Mouse (Mus musculus): ENCODE data around the gene Entpd6. TPM values are rescaled to one million over a fixed set of nuclear protein-coding genes. Genes with fewer than 3 reads are reported as not detected.

The Entpd6 gene
- polyA plus RNA-seq, 1 experiment from 2014 or later, result 25.6 TPM

DNA sequence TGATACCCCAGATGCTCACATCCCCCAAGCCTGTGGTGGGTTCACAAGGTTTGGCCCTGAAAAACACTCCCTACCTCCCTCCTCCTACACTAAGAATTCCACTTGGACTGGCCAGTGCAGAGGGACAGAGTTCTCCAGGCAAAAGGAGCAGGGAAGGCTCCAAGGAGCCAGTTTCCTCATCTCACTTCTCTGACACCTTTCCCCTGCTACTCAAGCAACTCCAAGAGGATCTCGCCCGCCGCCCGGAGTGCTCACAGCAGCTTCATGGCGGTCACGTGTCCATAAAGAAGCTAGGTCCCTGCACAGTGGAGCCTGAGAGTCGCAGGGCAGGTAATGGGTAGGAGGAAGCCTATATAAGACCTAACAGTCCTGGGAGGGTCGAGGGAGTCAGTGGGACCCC, 23.2 kb downstream of the Entpd6 start:
- Histone ChIP-seq H3K27me3 (ENCODE audit: control insufficient read depth, insufficient read depth, low read length) (no peaks in the 10 kb centered on the region), H3K9ac (ENCODE audit: low read depth, low read length) (no peak overlapping the region), H3K4me3 (ENCODE audit: low read depth, low read length) (no peak overlapping the region), H3K4me1 (replicated peaks; ENCODE audit: control insufficient read depth, insufficient read depth, low read length) (no peaks in the 10 kb centered on the region), H3K4me2 (replicated peaks; ENCODE audit: low read depth, low read length) (no peak overlapping the region), H3K36me3 (ENCODE audit: control insufficient read depth, insufficient read depth, low read length) (no peaks in the 10 kb centered on the region), H3K9me3 (ENCODE audit: control insufficient read depth, low read length) (no peaks in the 10 kb centered on the region), H3K27ac (ENCODE audit: low read depth, low read length) (no peak overlapping the region)
- DNase-seq (ENCODE audit: low spot score) (no peak), ATAC-seq (ENCODE audit: low FRiP score) (no peak)
- WGBS, result 89% methylated on average over 8 of the region's 8 CpGs

DNA sequence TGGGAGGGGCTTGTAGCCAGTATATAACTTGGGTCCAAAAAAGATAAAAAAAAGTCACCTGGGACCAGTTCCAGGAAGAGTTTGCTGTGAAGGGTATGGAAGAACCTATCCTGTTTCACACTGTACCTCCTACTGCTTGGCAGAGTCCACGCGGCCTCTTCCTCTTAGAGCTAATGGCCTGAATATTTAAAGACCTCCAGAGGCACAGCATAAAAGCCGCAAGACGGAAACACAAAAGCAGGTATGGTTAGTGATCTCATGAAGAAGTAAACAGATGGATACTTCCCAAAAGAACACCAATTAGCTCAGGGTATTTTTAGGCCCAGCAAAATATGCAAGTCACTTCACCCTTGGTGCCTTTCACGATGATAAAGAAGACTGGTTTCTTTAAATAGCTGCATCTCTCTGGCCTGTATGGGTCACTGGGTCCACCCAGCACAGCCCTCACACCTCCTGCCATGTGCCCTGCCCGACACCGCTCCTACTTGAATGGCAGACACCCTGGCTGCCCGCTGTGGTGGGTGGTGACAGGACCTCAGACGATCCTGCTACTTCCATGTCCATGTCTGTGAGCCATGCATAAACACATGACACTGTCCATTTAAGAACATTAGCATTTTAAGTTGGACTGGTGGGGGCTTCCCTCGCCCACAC, 23.8 kb downstream of the Entpd6 start:
- H3K27me3 ChIP-seq (ENCODE audit: control insufficient read depth, insufficient read depth, low read length), result no peaks in the 10 kb centered on the region
- H3K4me3 ChIP-seq (ENCODE audit: low read depth, low read length), result no peak overlapping the region
- ATAC-seq (ENCODE audit: low FRiP score), result 0 out of 2 replicates have a peak, but pooled peaks have one; percentile 31
- H3K4me1 ChIP-seq (replicated peaks; ENCODE audit: control insufficient read depth, insufficient read depth, low read length), result no peaks in the 10 kb centered on the region
- no peak for DNase-seq (ENCODE audit: low spot score)
- no peak overlapping the region for H3K27ac ChIP-seq (ENCODE audit: low read depth, low read length)
- no peak overlapping the region for H3K9ac ChIP-seq (ENCODE audit: low read depth, low read length)
- H3K36me3 ChIP-seq (ENCODE audit: control insufficient read depth, insufficient read depth, low read length), result no peaks in the 10 kb centered on the region
- no peak overlapping the region for H3K4me2 ChIP-seq (replicated peaks; ENCODE audit: low read depth, low read length)
- WGBS, result 84% methylated on average over 10 of the region's 10 CpGs
- no peaks in the 10 kb centered on the region for H3K9me3 ChIP-seq (ENCODE audit: control insufficient read depth, low read length)

DNA sequence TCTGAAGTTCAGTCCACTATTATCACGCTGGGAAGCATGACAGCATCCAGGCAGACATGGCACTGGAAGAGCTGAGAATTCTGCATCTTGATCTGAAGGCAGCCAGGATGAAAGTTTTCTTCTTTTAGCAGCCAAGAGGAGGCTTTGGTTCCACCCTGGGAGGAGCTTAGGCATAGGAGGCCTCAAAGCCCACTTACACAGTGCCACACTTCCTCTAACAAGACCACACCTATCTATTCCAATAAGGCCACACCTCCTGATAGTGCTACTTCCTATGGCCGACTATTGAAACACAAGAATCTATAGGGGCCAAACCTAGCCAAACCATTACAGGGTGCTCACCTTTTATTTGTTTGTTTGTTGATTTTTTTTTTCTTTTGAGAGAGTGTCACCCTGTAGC, 34.0 kb downstream of the Entpd6 start:
- Histone ChIP-seq H3K27me3 (ENCODE audit: control insufficient read depth, insufficient read depth, low read length) (no peaks in the 10 kb centered on the region), H3K36me3 (ENCODE audit: control insufficient read depth, insufficient read depth, low read length) (no peaks in the 10 kb centered on the region), H3K9me3 (ENCODE audit: control insufficient read depth, low read length) (no peaks in the 10 kb centered on the region), H3K4me2 (replicated peaks; ENCODE audit: low read depth, low read length) (no peak overlapping the region), H3K4me1 (replicated peaks; ENCODE audit: control insufficient read depth, insufficient read depth, low read length) (no peaks in the 10 kb centered on the region), H3K27ac (ENCODE audit: low read depth, low read length) (no peak overlapping the region), H3K4me3 (ENCODE audit: low read depth, low read length) (no peak overlapping the region), H3K9ac (ENCODE audit: low read depth, low read length) (no peak overlapping the region)
- DNase-seq (ENCODE audit: low spot score), result no peak
- no peak for ATAC-seq (ENCODE audit: low FRiP score)
- WGBS, result 81% methylated on average over 2 of the region's 2 CpGs

DNA sequence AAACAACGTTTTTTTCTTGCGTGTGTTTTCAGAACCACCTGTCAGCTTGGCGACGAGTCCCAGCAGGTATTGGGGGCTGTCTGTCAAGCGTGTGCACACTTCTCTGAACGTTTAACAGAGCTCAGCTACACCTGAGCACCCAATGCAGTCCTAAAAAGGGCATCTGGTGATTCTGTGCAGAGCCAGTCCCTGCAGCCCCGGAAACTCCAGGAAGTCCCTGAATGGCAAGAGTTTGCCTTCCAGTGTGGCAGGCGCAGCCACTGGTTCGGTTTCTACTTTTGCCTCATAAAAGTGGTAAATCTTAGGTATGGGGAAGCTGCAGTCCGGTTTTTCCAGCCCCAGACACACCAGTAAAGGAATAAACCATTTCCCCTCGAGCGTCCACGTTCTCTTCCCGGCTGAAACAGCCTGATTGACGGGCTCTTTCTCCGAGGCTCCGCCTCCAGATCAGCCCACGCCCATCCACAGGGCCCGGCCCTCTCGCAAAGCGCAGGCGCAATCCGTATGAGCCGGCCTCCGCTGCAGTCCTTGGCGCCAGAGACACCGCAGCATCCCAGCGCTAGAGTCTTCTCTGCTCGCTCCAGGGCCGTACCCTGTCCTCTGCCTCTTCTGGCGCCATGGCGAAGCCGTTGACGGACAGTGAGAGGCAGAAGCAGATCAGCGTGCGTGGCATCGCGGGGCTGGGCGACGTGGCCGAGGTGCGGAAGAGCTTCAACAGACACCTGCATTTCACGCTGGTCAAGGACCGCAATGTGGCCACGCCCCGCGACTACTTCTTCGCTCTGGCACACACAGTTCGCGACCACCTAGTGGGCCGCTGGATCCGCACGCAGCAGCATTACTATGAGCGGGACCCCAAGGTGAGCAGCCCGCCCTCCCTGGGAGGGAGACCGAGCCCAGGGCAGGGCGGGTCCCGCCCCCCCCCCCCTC, 37.7 kb downstream of the Entpd6 start, which contains the start of gene Pygb:
Gene Pygb, plus strand, starts transcription at position 485 of the 930 bp plus-strand sequence.
- no peaks in the 10 kb centered on the region for H3K27me3 ChIP-seq (ENCODE audit: control insufficient read depth, insufficient read depth, low read length)
- no peaks in the 10 kb centered on the region for H3K36me3 ChIP-seq (ENCODE audit: control insufficient read depth, insufficient read depth, low read length)
- ATAC-seq (ENCODE audit: low FRiP score), result peak; percentile 96
- peak within 1 kb of the TSS; percentile 83 for H3K4me3 ChIP-seq (ENCODE audit: low read depth, low read length)
- WGBS, result 4% methylated on average over 58 of the region's 58 CpGs
- H3K4me1 ChIP-seq (replicated peaks; ENCODE audit: control insufficient read depth, insufficient read depth, low read length), result no peaks in the 10 kb centered on the region
- H3K4me2 ChIP-seq (replicated peaks; ENCODE audit: low read depth, low read length), result peak within 1 kb of the TSS; percentile 91
- no peaks in the 10 kb centered on the region for H3K9me3 ChIP-seq (ENCODE audit: control insufficient read depth, low read length)
- H3K27ac ChIP-seq (ENCODE audit: low read depth, low read length), result peak within 1 kb of the TSS; percentile 45; the same call in 1 of the 2 replicates
- peak within 1 kb of the TSS; percentile 70 for H3K9ac ChIP-seq (ENCODE audit: low read depth, low read length)
- DNase-seq (ENCODE audit: low spot score), result peak; percentile 93

DNA sequence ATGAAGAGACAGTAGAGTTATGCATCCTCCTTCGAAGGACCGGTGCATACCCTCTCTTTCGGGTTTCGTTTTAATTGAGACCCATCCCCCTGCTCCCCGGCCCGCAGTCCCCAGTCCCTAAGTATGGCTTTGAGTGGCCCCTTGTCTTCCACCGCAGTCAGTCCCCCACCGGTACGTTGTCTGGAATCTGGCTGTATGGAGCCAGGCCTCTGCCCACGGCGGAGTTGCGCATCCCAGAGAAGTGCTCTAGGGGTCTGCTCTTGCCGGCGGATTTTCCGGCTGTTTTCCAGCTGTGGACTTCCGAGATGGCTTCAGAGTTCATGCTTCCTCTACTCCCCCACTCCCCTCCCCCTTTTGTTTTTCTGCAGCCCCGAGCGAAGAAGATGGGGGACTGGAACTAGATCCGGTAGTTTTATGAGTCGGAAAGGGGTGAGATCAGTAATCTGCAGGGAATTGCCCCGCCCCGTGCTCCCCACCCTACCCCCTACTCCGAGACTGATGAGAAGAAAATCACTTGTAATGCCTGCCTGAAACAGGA, 38.5 kb downstream of the Entpd6 start:
- no peak overlapping the region for H3K27ac ChIP-seq (ENCODE audit: low read depth, low read length)
- ATAC-seq (ENCODE audit: low FRiP score), result peak; percentile 67

DNA sequence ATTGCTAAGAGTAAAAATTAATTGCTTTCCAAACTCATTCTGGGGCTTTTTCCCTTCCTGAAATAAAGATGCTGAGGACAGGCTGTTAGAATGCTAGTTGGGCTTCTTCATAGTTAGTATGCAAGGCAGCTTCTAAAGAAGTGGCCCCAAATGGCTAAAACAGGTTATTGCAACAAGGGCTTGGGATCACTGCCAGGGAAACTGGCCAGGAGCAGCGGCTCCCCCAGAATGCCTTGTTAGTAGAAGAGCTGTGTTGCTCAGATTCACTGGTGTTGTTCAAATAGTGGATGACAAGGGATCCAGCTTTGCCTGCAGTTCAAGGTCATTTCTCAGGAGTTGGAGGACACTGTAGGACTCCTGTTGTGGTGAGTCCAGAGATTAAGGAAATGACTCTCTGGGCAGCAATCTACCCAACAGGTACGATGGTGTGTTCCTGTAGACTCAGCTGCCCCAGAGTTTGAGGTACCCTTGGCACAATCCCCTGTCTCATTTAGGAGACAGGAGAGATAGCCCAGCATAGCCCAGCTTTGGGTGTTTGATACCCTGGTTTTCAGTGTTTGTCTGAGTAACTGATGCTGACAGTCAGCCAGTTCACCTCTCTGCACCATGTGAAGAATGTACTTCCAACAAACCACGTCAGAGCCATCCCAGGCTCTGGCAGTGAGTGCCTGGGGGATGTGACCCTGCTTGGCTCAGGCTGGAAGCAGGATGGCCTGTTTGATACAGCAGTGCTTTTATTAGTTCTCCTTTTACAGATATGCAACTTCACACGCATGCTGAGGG, 40.1 kb downstream of the Entpd6 start:
- WGBS, result 73% methylated on average over 4 of the region's 4 CpGs
- DNase-seq (ENCODE audit: low spot score) (no peak), ATAC-seq (ENCODE audit: low FRiP score) (no peak)
- H3K36me3 ChIP-seq (ENCODE audit: control insufficient read depth, insufficient read depth, low read length), result no peaks in the 10 kb centered on the region
- no peaks in the 10 kb centered on the region for H3K27me3 ChIP-seq (ENCODE audit: control insufficient read depth, insufficient read depth, low read length)
- H3K9me3 ChIP-seq (ENCODE audit: control insufficient read depth, low read length), result no peaks in the 10 kb centered on the region
- H3K4me3 ChIP-seq (ENCODE audit: low read depth, low read length), result no peak overlapping the region
- H3K4me1 ChIP-seq (replicated peaks; ENCODE audit: control insufficient read depth, insufficient read depth, low read length), result no peaks in the 10 kb centered on the region
- H3K27ac ChIP-seq (ENCODE audit: low read depth, low read length), result no peak overlapping the region
- no peak overlapping the region for H3K4me2 ChIP-seq (replicated peaks; ENCODE audit: low read depth, low read length)
- no peak overlapping the region for H3K9ac ChIP-seq (ENCODE audit: low read depth, low read length)

More for the DNA sequence above, 38.5 kb downstream of the Entpd6 start:
- 2% methylated on average over 23 of the region's 23 CpGs for WGBS
- peak; percentile 60 for DNase-seq (ENCODE audit: low spot score)
- peak overlapping the region; percentile 70 for H3K9ac ChIP-seq (ENCODE audit: low read depth, low read length)
- H3K27me3 ChIP-seq (ENCODE audit: control insufficient read depth, insufficient read depth, low read length), result no peaks in the 10 kb centered on the region
- no peaks in the 10 kb centered on the region for H3K9me3 ChIP-seq (ENCODE audit: control insufficient read depth, low read length)
- H3K4me3 ChIP-seq (ENCODE audit: low read depth, low read length), result peak overlapping the region; percentile 83
- no peaks in the 10 kb centered on the region for H3K36me3 ChIP-seq (ENCODE audit: control insufficient read depth, insufficient read depth, low read length)
- no peaks in the 10 kb centered on the region for H3K4me1 ChIP-seq (replicated peaks; ENCODE audit: control insufficient read depth, insufficient read depth, low read length)
- peak overlapping the region; percentile 91 for H3K4me2 ChIP-seq (replicated peaks; ENCODE audit: low read depth, low read length)

DNA sequence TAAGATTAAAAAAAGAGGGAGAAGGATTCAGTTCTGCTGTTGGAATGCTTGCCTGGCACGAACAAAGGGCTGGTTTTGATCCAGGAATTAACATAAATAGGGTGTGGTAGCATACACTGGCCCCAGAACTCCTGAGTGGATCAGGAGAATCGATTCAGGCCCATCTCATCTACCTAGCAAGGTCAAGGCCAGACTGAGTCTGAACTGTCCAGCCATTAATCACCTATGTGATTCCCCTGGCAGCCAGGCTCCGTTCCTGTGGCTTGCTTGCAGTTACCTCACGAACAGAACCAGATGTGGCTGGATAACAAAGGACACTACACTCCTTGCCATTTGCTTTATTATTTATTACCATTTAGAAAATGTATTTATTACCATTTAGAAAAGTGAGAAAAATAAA, 44.5 kb downstream of the Entpd6 start:
- H3K4me1 ChIP-seq (replicated peaks; ENCODE audit: control insufficient read depth, insufficient read depth, low read length), result no peaks in the 10 kb centered on the region
- no peak for ATAC-seq (ENCODE audit: low FRiP score)
- DNase-seq (ENCODE audit: low spot score), result no peak
- H3K4me3 ChIP-seq (ENCODE audit: low read depth, low read length), result no peak overlapping the region
- no peak overlapping the region for H3K27ac ChIP-seq (ENCODE audit: low read depth, low read length)
- H3K9ac ChIP-seq (ENCODE audit: low read depth, low read length), result no peak overlapping the region
- H3K36me3 ChIP-seq (ENCODE audit: control insufficient read depth, insufficient read depth, low read length), result no peaks in the 10 kb centered on the region
- 82% methylated on average over 4 of the region's 4 CpGs for WGBS
- no peaks in the 10 kb centered on the region for H3K27me3 ChIP-seq (ENCODE audit: control insufficient read depth, insufficient read depth, low read length)
- H3K4me2 ChIP-seq (replicated peaks; ENCODE audit: low read depth, low read length), result no peak overlapping the region
- no peaks in the 10 kb centered on the region for H3K9me3 ChIP-seq (ENCODE audit: control insufficient read depth, low read length)

DNA sequence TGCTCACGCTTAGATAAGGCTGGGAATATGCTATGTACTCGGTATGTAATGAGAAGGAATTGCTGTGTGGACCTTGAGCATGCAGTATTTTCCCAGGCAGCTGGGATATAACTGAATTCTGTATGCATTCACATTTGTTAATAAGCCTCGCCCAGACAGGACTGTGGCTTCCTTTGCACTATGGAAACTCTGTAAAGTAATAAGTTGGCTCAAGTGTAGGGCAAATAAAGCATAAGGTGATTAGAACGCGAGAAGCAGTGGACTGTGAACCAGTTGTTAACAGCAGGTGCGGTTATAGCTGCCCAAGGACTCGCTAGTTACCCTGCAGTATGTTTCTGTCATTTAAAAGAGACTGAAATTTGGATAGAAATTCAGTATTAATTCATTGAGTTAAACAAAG, 49.2 kb downstream of the Entpd6 start:
- Histone ChIP-seq H3K9me3 (ENCODE audit: control insufficient read depth, low read length) (no peaks in the 10 kb centered on the region), H3K27ac (ENCODE audit: low read depth, low read length) (no peak overlapping the region), H3K4me3 (ENCODE audit: low read depth, low read length) (no peak overlapping the region), H3K27me3 (ENCODE audit: control insufficient read depth, insufficient read depth, low read length) (no peaks in the 10 kb centered on the region), H3K36me3 (ENCODE audit: control insufficient read depth, insufficient read depth, low read length) (no peaks in the 10 kb centered on the region), H3K9ac (ENCODE audit: low read depth, low read length) (no peak overlapping the region), H3K4me1 (replicated peaks; ENCODE audit: control insufficient read depth, insufficient read depth, low read length) (no peaks in the 10 kb centered on the region), H3K4me2 (replicated peaks; ENCODE audit: low read depth, low read length) (no peak overlapping the region)
- 91% methylated on average over 7 of the region's 7 CpGs for WGBS
- DNase-seq (ENCODE audit: low spot score) (no peak), ATAC-seq (ENCODE audit: low FRiP score) (no peak)

All from hindbrain, embryonic 11.5 days (tissue).